Mouse (Mus musculus) cerebellum, adult 18-20 months (tissue): ENCODE results near the gene Tesmin.
A peak's percentile ranks its signal among the peaks of the same experiment; 100 is the strongest.

Experiments
- DNase-seq, 2 experiments: peaks; one replicate each; pipeline ENCODE4 v3.0.0; 2021

Gene Tesmin

DNA sequence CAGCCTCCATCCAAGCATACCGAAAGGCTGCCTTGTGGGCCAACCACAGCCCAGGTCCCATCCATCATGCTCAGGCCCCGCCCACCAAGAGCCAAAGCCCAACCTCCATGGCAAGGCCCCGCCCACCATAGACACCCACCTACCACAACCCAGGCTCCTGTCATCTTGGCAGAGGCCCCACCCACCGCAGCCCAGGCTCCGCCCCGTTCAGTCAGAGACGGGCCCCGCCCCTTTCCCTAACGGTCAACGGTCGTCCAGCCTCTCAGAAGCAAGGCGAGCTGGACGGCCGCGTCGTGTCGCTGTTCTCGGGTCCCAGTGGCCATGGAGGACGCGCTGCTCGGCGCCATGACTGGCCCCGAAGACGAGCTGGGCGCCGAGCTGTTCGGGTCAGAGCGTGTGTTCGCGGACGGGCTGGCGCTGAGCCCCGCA is at the start of gene Tesmin:
TSS of gene Tesmin (plus strand) at position 229 of the 429 bp plus-strand sequence.
- DNase-seq: peak; percentile 31 to 35

DNA sequence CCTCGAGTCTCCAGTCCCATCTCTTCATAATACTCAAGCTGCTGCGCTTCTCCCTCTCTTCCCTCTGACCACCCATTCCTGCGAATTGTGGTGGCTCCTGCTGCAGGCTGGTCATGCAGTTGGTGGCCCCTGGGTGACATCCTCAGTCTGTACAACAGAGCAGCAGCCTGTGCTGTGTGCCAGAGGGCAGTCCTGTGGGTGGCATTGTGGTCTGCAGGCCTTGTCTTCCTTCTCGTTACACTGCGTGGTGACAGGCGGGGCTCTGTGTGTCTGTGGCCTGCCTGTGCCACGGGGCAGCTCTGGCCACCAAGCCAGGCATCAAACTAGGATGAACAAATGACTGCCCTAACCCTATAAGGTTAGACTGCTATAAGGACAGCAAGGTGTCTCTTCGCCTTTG is 49.5 kb upstream of the Tesmin start:
- DNase-seq: no peak

DNA sequence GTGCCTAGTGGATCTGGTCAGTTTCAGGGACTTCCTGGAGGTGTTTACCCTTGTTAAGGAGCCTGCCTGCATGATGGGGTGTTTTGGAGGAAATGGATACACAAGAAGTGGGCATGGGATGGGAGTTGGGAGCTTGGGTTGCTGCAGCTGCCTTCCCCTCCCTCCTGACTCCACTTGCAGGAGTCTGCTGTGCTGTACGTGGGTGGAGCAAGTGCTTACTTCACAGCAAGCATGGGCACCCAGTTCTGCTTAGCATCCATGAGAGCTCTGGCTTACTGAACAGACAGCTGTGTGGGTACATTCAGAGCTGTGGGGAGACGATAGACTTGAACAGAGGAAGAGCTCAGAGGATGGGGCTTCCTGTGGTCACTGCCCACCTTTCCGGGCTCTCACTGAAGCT is 47.6 kb upstream of the Tesmin start:
- DNase-seq: no peak

DNA sequence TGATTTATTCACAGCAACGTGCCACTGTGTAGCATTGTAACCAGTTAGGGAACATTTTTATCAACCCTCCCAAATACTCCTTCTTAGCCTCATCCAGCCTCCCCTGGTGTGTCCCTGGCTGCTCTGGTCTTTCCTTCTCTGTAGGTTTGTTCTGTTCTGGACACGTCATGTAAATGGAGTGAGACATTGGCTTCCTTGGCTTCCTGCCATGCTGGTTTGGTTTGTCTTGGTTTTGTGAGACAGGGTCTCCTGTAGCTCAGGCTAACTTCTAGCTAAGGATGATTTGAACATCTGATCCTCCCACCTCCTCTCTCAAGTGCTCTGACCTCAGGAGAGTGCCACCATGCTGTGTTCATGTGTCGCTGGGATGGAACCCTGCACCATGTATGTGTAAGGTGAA is 44.7 kb upstream of the Tesmin start:
- no peak for DNase-seq

DNA sequence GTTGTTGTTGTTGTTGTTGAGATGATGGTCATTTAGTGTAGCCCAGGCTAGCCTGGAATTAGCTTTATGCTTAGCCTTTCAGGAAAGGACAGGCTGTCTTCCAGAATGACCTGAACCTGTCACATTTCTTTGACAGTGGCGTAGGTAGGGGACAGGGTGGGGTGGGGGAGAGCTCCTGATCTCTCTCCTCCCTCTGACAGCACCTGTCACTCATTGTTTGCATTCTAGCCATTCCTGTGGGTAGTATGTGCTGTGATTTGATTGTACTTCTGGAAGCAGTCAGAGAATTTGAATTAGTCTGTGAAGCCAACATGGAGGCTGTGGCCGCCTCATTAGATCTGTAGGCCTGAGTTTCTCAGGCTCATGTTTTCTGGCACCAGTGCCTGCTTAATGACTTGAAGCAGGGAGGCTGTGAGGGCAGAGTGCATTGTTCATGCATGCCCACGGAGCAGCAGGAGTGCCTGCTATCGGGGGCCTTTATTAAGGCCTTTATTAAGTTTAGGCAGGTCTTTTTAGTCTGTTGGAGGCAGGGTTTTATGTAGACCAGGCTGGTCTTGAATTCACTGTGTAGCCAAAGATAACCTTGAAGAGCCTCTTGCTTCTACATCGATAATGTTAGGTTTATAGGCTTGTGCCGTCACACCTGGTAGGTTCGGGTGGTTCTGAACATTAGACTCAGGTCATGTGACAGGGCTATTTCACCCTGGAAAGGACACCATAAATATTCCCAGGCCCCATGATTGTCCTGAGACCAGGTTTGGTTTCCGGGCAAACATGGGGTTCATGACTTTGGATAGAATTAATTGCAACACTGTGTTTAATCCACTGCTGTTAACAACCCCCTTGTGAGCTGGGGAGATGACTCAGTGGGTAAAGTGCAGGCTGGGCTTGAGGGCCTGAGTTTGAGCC is 43.8 kb upstream of the Tesmin start:
- DNase-seq: no peak

DNA sequence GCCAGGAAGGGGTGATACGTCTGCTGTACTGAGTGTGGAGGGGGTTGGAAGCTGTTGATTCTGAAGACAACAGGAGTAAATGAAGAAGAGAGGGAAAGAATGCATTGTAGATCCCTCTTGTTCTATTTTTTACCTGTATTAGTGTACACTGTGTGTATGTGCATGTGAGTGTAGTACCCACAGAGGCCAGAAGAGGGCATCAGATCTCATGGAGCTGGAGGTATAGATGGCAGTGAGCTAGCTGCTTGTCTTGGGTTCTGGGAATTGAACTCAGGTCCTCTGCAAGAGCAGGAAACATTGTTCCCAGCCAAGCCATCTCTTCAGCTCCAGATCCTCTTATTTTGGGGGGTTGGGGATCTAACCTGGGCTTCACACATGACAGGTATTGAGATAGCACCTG is 40.9 kb upstream of the Tesmin start:
- DNase-seq: no peak

DNA sequence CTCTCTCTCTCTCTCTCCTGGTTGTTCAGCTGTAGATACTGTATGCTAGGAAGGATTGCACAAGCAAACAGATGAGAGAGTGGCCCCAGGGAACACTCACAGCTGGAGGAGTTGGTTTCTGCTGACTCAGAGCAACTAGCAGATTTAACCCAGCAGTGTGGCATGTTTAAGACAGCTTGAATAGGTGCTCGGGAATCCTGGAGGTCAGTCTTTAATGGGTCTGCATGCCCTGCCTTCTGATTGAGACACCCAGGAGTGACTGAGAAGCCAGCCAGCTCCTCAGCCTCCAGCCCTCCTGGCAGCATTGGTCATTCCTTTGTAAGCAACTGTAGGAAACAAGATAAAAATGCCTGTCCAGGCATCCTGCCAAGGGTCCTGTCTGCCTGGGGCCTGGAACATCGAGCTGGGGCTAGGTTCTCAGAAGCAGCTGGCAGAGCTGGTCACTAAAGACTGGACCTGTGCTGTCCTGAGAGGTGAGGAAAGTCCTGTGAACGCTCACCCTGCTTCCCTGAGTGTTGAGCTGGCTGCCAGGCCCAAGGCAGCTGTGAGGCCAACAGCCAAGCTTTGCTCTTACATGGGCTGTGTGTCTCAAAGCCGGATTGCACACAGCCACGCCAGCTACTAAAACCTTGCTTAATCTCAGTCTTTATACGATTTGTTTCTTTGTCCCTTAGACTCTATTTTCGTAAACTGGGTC is 35.1 kb upstream of the Tesmin start:
- peak; percentile 12 to 15 for DNase-seq

DNA sequence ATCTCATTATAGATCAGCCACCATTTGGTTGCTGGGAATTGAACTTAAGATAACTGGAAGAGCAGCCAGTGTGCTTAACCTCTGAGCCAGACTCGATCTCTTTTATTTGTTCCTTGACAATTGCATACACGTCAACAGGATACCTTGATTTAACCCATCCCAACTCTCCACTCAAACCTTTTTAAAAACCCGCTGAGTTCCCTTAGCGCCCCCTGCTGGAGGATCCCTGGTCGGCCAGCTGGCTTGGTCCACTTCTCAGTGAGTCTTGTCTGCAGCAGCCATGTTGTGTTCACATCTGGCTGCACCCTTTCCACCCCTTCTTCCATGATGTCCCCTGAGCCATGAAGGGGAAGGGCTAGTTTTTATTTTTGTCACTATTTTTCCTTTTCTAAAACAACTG is 33.6 kb upstream of the Tesmin start:
- DNase-seq: no peak

DNA sequence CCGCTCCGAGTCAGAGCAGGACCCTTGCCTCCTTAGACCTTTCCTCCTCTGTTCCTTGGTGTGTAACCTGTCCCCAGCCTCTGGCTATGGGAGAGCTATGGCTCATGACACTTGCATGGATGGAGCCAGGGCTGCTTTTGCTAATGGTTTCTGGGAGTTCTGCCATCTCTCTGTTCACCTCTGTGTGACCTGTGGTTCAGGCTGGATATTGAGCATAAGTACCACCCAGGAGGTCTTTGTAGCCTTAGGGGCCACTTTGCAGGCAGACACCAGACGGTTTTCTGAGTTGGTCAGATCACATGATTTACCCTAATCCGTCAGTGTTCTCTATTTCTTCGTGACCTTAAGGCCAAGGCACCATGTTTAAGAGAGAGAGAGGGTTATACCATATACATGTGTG is 32.1 kb upstream of the Tesmin start:
- DNase-seq: no peak

DNA sequence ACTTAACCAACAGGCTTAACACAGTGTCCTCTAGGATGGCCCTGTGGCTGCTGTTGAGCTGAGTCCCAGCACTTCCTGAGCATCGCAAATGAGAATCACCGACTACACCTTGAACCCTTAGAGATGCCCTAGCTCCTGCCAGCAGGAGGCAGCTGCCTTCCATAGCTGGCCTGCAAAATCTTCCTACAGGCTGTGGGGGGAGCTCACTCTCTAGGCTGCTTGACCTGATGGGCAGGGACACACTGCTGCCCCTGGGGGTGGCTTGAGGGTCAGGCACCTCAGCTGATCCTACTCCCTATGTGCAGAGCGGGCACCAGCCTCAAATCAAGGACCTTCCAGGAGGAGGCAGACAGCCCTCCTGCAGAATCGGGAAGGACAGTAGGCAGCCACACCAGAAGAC is 31.0 kb upstream of the Tesmin start:
- DNase-seq: no peak

DNA sequence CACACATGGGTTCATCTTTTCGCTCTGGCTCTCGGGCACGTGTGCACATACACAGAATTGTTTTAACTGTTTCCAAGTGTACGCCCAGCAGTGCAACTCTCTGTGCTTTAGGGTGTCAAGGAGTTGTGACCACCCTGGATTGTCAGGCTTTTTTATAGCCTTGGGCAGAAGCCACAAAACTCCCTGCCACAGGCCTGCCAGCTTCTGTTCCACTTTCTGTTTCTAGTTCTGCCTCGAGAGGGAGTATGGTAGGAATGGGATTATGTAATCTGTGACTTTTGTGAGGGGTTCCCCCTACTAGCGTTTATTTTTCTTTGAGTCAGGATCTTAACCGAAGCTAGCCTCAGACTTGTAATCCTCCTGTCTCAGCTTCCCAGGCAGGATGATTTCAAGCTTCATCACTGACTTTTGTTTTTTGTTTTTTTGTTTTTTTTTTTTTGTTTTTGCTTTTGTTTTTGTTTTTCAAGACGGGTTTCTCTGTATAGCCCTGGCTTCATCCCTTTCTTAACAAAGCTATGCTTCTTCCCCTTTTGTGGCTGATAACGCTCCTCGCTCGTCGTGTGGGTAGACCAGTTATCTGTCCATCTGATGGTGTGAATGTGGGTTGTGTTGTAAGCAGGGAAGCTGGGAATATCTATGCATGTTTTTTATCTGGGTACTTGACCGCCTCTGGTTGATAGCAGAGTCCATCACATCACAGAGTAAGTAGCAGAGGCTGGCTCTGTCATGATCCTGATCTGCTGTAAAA is 28.6 kb upstream of the Tesmin start:
- DNase-seq: no peak

DNA sequence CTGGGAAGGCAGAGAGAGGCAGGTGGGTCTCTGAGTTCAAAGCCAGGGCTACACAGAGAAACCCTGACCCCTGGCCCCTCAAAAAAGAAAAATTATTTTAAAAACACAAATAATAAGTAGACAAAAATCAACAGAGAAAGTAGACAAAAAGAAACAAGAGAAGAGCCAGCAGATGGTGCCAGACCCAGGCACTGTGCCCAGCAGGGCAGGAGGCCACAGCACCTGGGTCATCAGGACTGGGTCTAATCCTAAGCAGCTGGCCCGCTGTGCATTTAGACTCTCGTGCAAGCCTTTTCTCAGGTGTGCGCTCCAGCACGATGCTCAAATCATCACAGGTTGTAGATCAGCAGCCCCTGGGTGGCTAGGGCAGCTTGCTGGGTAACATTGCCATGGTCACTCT is 25.1 kb upstream of the Tesmin start:
- DNase-seq: no peak

DNA sequence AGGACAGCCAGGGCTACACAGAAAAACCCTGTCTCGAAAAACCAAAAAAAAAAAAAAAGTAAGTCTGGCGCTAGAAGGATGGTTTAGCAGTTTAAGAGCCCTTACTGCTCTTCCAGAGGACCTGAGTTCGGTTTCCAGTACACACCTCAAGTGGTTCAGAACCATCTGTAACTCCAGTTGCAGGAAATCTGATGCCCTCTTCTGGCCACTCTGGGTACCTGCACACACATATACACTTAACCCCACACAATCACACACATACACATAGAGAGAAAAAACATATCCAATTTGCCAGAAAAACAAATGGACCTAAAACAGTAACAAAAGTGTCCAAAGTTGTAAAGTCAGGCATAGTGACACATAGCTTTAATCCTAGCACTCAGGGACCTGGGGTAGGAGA is 23.6 kb upstream of the Tesmin start:
- DNase-seq: no peak

DNA sequence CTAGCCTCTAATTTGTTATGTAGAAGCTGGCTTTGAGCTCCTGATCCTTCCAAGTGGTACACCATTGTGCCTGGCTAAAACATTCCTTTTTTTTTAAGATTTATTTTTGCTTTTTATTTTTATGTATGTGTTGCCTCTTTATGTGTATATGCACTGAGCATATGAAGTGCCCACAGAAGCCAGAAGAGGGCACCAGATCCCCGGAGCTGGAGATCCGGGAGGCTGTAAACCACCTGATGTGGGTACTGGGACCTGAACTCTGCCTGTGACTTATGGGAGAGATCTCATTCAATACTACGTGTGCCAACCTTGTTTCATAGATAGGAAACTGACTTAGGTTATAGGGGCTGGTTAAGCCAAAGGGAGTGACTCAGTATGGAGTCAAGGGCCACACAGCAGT is 20.4 kb upstream of the Tesmin start:
- DNase-seq: no peak

DNA sequence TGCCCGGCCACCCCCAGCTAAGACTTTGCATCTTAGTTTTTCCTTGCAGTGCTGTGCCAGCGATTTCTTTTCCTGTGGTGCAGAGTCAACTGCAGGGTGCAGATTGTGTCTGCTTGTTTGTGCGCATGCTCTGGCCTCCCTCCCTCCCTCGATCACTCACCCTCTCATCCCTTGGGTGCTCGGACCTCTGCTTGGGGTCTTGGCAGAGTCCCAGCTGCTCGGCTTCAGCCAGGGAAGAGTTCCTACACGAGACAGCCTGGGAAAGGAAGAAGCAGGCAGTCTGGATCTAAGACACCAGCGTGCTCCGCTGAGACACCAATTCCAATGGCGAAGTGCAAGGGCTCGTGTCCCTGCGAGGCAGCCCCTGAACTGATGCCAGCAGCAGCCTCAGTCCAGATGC is 15.3 kb upstream of the Tesmin start:
- DNase-seq: no peak

DNA sequence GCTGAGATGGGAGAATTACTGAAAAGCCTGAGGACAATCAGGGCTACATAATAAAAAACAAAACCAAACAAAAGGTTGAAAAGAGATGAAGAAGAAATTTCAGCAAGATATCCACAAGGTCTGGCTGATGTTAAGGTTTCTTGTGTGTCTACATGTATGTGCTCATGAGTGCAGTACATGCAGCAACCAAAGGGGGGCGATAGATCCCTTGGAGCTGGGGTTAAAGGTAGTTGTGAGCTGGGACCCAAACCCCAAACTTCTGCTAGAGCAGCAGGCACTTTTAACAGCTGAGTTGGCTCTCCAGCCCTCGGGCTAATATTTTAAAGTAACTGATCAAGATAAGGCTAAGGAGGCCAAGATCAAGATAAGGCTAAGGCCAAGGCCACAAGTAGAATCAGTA is 14.6 kb upstream of the Tesmin start:
- DNase-seq: no peak

DNA sequence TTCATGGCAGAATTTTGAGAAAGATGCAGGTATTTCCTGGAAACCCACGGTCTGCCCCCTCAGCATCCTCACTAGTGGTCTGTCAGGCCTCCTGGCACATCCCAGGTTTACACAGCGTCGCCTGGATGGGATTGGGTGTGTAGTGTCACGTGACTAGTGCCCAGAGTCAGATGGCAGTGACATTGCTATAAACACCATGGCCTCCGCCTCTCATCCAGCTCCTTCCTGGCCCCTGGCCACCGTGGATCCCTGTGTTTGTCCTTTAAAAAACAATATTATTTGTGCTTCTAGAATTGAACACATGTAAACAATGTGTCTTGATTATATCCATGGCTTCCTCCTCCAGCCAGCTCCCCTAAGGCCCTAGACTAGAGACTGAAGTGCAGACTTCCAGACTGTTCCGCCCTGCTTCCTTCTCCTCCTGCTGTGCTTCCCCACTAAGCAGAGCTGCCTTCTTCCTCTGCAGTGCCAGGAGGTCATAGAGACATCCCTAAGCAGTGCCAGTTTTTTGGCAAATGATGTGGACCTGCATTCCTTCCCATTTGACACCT is 12.6 kb upstream of the Tesmin start:
- DNase-seq: no peak

DNA sequence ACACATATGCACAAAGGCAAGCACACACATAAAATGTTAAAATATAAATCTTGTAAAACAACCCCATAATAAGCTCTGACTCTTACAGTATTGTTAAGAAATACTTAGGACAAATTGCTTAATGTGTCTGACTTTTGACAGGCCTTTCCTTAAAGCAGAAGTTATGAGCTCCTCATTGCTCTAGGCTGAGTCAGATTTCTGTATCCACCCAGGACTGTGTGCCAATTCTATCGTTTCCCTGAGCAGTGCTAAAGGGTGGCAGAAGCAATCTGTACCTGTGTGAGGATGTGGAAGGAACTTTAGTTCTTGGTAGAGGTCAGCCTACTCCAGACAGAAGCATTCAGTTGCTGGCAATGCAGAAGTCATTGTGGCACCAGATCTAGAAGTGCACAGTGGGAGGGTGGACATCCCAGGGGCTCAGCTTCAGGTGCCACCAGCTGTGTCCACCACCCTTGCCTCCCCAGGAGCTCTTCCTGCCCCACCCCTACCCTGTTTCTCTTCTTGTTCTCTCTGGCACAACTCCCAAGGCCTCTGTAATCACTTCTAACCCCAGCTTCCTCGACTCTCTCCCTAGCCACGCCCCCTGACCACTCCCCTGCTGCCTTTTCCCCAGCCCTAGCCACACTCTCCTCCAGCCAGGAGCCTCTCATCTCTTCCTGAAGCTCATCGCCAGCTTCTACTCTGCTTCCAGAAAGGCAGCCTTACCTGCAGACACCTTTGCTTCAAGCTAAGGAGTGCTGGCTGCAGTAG is 11.5 kb upstream of the Tesmin start:
- no peak for DNase-seq

DNA sequence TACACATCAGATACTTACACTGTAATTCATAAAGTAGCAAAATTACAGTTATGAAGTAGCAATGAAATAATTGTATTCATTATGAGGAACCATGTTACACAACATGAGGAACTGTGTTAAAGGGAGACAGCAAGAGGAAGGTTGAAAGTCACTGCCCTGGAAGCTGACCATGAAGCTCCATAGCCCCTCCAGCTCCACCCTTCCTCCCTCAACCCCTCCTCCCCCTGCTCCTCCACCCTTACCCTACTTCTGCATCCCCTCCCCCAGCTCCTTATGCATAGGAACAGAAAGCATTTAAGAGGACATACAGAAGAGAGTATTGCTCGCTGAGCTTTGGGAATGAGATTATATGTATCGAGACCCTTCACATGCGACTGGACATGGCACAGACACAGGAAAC is 10.0 kb upstream of the Tesmin start:
- no peak for DNase-seq

DNA sequence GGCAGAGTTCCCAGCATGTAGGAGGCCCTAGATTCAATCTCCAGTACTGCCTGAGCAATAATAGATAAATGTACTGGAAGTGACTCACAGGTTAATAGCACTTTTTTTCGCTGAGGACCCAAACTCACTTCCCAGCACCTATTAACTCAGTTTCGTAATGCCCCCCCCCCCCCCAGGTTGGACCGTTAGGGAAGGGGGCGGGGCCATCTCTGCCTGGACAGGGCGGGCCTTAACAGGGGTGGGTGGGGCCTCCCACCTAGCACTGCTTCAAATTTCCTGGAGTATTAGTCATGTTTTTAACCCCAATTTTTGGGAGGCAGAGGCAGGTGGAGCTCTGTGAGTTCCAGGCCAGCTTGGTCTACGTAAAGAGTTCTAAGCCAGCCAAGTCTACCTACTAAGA is 596 bp upstream of the Tesmin start:
- DNase-seq: no peak

DNA sequence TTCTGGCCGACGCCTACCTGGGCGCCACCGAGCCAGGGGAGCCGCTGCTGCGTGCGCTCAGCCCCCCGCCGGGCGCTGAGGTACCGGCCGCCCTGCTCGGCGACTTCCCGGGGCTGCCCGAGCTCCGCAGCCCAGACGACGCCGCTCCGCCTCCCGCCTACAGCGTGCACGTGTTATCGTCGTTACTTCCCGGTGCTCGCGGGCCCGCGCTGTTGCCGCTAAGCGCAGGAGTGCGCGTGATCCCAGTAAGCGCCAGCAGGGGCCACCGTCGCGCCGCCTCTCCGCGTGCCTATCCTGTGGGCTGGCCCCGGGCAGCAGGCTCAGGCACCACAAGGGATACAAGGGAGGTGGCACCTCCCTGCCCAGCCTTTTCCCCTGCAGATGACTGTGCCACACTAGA is 432 bp downstream of the Tesmin start:
- peak; percentile 46 to 60 for DNase-seq

DNA sequence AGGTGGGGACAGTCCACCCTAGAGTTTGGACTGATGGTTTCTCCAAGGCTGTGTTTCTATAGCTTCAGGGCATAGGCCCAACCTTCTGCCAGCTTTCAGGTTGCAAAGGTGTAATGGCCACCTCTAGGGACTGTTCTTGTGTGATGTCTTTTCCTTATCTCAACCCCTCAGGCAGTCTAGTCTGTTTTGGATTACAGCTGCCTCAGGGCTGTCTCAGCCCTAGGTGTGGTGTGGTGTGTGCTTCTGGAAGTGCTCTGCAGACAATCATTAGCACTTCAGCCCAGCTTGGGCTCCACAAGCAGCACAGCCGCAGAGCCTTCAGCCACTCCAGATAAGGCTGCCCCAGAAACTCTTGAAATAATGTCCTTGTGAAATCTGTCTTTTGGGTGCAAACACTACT is 3.7 kb downstream of the Tesmin start:
- DNase-seq: no peak

DNA sequence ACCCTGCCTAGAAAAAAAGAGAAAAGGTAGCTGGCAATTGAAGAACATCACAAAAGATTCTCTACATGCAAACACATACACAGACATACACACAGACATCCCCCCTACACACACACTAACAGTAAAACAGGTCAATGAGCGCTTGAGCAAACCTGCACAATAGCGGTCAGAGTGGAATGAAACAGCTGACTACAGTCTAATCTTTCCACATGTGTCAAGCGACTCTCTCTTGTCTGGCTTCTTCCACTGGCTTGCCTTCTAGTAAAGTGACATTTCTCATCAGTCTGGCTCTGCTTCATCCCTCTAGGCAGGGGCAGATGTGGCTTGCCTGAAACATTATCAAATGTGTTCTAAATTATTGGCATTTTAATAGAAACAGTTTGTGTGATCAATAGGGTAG is 5.6 kb downstream of the Tesmin start:
- DNase-seq: no peak
